Mouse (Mus musculus) stomach, embryonic 14.5 days (tissue): ENCODE measurements around the gene 4931406P16Rik. TPM values are rescaled to one million over a fixed set of nuclear protein-coding genes. Genes with fewer than 3 reads are reported as not detected.

Source experiments
- ATAC-seq: fragments of 200-750 bp; cut with Nextera tagmentation; 2 replicates; pipeline ENCODE4 v1.8.0; 2017; ENCODE audit warnings: low read depth, moderate TSS enrichment; ENCODE audit not compliant: insufficient number of reproducible peaks, insufficient read depth, low FRiP score
- H3K27ac ChIP-seq: fragments of 300-500 bp; sonication (generic); 2 replicates; pipeline ENCODE4 v1.5.1; 2014; ENCODE audit warnings: mild to moderate bottlenecking, low read length, moderate library complexity, mixed read lengths
- H3K27me3 ChIP-seq: fragments of 300-500 bp; sonication (generic); 2 replicates; pipeline ENCODE4 v1.6.1; 2014; ENCODE audit warnings: low read length, control low read depth, mixed read lengths; ENCODE audit not compliant: control insufficient read depth, insufficient read depth
- H3K36me3 ChIP-seq: fragments of 300-500 bp; sonication (generic); 2 replicates; pipeline ENCODE4 v1.6.1; 2014; ENCODE audit warnings: mild to moderate bottlenecking, control low read depth, low read length, moderate library complexity, mixed read lengths; ENCODE audit not compliant: control insufficient read depth, insufficient read depth
- H3K4me1 ChIP-seq: fragments of 300-500 bp; sonication (generic); 2 replicates; pipeline ENCODE4 v1.6.1; 2014; ENCODE audit warnings: low read length, control low read depth, mixed read lengths; ENCODE audit not compliant: control insufficient read depth, insufficient read depth
- H3K4me2 ChIP-seq: fragments of 300-500 bp; sonication (generic); replicated peaks from 2 replicates; pipeline ENCODE4 v1.6.1; 2014; ENCODE audit warnings: low read depth, low read length, control low read depth
- H3K4me3 ChIP-seq: fragments of 300-500 bp; sonication (generic); 2 replicates; pipeline ENCODE4 v1.5.1; 2014; ENCODE audit warnings: low read depth, low read length, control low read depth
- H3K9ac ChIP-seq: fragments of 300-500 bp; sonication (generic); replicated peaks from 2 replicates; pipeline ENCODE4 v1.6.1; 2014; ENCODE audit warnings: low read depth, mild to moderate bottlenecking, control low read depth, low read length, moderate library complexity, mixed read lengths
- H3K9me3 ChIP-seq: fragments of 300-500 bp; sonication (generic); 2 replicates; pipeline ENCODE4 v1.6.1; 2016; ENCODE audit warnings: low read depth, low read length, control low read depth; ENCODE audit not compliant: control insufficient read depth
- WGBS: fragments of 180-500 bp; shearing (Covaris S2); extraction: QIAGEN DNeasy Blood & Tissue Kit; methylation state at CpG from one replicate; pipeline ENCODE4 v1.1.7; 2014; 5-methylcytosine and 5-hydroxymethylcytosine counted together
- polyA plus RNA-seq: library from polyadenylated mRNA; unstranded; fragments of >200 nt; fragmentation: Nextera tagmentation; extraction: Ambion mirVana; gene quantifications from 2 replicates; pipeline ENCODE4 v1.2.1, GENCODE M21; 2014

4931406P16Rik gene
- polyA plus RNA-seq, 1 experiment from 2014 or later = 41.0 TPM

GRCm38 (mm10) chr7:34192825-34193224 is 120.5 kb downstream of the 4931406P16Rik start:
- Histone ChIP-seq H3K4me1 (peaks cover 4% of the 10 kb centered on the region; the same call in 1 of the 2 replicates), H3K27me3 (no peaks in the 10 kb centered on the region), H3K36me3 (peaks cover 28% of the 10 kb centered on the region), H3K4me2 (no peak overlapping the region), H3K4me3 (no peak overlapping the region), H3K27ac (no peak overlapping the region), H3K9ac (no peak overlapping the region), H3K9me3 (no peaks in the 10 kb centered on the region)
- WGBS = 90% methylated on average over 6 of the region's 6 CpGs
- ATAC-seq = no peak

GRCm38 (mm10) chr7:34189376-34189989 is 123.9 kb downstream of the 4931406P16Rik start:
- Histone ChIP-seq H3K9ac (no peak overlapping the region), H3K4me1 (no peaks in the 10 kb centered on the region), H3K4me2 (no peak overlapping the region), H3K27me3 (no peaks in the 10 kb centered on the region), H3K4me3 (no peak overlapping the region), H3K36me3 (peaks cover 50% of the 10 kb centered on the region), H3K9me3 (no peaks in the 10 kb centered on the region), H3K27ac (no peak overlapping the region)
- 85% methylated on average over 12 of the region's 12 CpGs for WGBS
- ATAC-seq = no peak

Other genes starting within 250 kb of the 4931406P16Rik start
- gene Scgb1b30, start 218.1 kb downstream of the 4931406P16Rik start, polyA plus RNA-seq = not detected in 2 replicates
- gene Wtip, start 180.3 kb downstream of the 4931406P16Rik start, polyA plus RNA-seq = 7.1 TPM in 2 replicates
- gene Uba2, start 144.0 kb downstream of the 4931406P16Rik start, polyA plus RNA-seq = 193 and 196 TPM in 2 replicates
- gene Pdcd2l, start 116.9 kb downstream of the 4931406P16Rik start, polyA plus RNA-seq = 57.1 and 64.1 TPM in 2 replicates
- 354 and 363 TPM in 2 replicates for gene Gpi1, start 83.2 kb downstream of the 4931406P16Rik start, polyA plus RNA-seq
- gene Gm6096, start 62.5 kb downstream of the 4931406P16Rik start, polyA plus RNA-seq = 0.70 and 0.80 TPM in 2 replicates
- 53.8 and 58.6 TPM in 2 replicates for gene Lsm14a, start 79.8 kb upstream of the 4931406P16Rik start, polyA plus RNA-seq